Mouse (Mus musculus) urinary bladder, postnatal 4 days (tissue): Measurements from ENCODE around the gene 1700012A03Rik.

ENCODE experiments used
- DNase-seq, 2 experiments: peaks; one replicate each; pipeline ENCODE4 v3.0.0; 2021 to 2022; ENCODE audit warnings: low spot score in 2 of 2

1700012A03Rik gene

DNA sequence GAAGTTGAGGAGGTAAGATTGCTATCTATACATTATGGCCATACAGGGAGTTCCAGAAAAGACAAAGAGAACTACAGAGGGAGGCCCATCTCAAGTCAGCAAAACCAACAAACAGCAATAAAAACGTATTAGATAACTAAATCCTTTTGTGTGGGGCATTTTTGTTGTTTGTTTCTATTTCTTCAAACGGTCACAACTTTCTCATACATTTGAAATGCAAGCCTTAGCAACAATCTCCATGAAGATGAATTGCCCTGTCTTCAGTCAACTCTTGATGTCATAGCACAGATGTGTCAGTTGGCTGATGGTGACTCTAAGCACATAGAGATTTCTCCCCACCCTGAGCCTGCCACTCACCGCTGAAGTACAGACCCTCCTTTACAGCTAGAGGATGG lies at the start of gene 1700012A03Rik:
Gene 1700012A03Rik (plus strand): TSS at position 296 of the 395 bp plus-strand sequence.
- DNase-seq = no peak

DNA sequence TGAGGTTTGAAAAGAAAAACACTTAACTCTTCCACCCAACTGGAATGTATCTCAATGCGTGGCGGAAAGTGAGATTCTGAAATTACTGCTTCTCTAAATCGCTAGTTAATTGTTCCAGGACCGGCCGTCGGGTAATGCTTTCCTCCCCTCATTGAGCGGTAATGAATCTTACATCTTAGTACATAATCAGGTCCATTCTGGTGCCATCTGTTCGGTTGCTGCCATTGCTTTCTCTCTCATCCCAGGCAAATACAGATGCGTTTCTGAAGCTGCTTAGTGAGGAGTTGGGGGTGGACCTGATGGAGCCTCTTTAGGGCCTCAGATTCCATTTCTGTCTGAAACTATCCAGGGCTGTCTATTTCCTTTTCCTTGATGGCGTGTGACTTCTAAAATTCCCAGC lies 45.8 kb upstream of the 1700012A03Rik start:
- DNase-seq = no peak

DNA sequence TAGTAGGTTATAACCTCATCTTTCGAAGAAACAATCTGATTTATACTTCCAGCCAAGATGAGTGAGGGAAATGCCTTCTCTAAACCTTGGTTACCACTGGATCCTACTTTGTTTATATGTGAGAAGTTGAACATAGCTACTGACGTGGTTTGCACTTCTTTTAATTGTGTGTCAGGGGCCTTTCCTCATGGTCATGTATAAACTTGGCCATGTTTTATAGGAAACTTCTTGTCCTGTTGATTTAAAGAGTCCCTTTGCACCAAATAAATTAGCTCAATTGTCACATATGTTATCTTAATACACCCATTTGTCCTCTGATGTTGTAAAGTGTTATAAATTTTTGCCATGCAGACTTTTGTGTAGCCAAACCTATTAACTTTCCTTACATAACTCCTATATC lies 44.1 kb upstream of the 1700012A03Rik start:
- no peak for DNase-seq

DNA sequence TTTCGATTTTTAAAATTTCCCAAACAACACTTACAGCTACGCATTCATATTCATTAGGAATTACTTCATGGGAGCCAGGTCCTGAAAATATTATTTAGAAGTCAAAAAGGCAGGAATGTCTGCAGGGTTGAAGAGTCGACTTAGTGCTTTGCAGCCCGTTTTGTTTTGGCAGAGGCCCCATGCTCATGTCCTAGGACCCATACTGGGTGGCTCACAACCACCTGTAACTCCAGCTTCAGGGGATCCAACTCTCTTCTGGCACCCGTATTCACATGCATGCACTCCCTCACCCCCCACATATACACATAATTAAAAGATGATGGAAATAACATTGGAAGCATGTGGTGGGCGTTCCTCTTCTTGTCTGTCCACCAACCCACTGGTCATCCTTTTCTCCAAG lies 43.7 kb upstream of the 1700012A03Rik start:
- DNase-seq = no peak

DNA sequence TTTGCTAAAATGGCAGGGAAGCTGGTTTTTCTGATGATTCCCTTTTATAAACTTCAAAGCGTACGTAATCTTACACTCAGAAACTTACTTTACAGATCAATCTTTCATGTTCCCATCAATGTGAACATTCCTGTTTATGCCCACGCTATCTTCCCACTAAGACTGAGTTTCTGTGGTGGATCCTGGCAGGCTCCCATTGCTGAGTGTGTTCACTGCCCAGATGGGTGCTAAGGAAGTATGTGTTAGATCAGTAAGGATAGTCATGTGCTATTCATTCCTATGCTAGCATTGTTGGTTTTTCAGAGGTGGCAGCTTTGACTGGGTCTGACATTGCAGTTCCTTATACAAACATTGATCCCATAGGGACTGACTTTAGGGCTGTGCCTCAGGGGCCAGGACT lies 42.7 kb upstream of the 1700012A03Rik start:
- DNase-seq = no peak

DNA sequence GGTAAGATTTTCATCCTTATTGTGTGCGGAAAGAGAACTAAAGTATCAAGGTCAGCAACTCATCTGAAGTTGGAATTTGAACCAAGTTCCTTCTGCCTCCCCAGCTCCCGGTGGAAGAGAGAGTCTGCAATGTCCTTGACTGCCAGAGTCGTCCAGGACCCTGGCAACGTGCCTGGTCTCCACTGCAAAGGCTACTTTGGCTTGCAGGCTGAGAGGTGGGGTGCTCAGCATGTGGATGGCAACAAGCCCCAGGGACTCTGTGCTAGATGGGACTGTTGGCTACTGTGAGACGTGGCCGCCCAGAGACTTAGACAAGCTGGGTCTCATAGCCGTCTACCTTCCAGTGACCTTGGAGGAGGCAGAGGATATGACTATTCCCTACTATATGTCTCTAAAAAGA lies 33.2 kb upstream of the 1700012A03Rik start:
- peak in 1 of 2 experiments; percentile 31 for DNase-seq

DNA sequence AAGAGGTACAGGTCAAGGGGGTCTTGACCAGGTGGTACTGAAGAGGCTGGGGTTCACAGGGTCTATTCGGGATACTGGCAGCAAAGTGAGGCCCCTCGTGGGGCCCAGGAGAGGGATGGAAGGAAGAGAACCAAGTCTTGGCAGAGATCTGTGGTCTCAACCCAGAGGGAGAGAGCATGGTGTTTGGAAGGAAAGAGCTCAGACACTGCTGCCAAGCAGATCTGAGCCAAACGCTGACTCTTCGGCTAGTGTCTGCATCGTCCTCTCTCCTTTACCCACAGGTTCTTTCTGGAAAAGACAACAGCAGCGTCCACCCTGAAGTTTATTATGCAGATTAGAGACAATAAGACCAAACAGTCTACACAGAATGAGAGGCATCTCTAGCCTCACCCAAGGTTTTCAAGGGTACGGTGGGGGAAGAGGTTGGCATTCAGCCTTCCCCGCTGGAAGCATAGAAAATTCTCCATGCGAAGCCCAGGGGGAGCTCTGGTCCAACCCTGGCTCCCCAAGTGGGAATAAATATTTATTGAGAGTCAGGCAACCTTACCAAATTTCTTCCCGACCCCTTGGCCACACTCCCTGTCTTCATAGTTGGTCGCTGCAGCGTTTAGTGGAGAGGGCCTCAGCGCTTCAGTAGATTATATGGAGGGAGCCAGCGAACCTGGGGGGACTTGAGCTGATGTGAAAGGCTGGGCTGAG lies 32.5 kb upstream of the 1700012A03Rik start:
- peak in 1 of 2 experiments; percentile 19 for DNase-seq

DNA sequence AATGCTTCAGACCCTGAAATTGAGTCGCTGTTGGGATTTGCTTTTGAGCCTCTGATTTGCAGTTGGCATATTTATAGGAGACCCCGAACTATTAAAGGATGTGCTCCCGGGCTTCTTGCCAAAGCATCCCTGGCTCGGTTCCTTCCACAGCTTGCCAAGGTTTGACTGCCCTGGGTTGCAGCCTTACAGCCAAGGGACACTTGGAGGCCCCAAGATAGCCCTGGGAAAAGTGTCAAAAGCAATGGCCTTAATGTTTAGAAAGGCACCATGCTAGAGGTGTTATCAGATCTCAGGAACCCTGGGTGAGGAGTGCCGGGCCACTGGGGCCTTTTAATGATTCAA lies 32.0 kb upstream of the 1700012A03Rik start:
- peak; percentile 54 to 65 for DNase-seq

DNA sequence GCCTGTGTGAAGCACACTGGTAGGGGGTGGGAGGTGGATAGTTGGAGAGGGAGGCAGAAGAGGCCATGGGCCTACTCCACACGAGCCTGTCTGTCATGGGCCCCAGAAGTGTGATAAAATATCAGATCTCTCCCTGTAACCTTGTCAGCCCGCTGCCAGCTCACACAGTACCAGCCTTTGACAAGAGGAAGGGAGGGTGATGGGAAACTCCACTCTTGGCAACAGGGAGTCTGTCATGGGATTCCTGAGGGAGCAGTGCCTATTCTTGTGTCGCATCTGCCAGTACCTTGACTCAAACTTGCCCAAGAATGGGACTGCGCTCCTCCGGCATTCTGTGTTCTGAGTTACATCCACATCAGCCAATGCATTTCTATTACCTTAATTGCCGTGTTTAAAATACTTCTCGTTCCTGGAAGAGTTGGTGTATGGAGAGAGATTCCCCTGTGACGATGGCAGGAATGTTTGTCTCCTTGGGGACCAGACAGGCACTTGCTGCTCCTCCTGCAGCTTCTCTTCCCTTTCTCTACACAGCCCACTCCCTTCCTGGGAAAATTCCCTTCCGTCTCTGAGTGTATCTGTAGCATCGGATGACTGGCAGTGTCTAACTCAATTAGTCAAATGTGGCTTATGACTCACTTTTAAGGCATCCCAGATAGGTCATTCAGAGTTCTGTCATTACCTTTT lies 28.1 kb upstream of the 1700012A03Rik start:
- DNase-seq = no peak

DNA sequence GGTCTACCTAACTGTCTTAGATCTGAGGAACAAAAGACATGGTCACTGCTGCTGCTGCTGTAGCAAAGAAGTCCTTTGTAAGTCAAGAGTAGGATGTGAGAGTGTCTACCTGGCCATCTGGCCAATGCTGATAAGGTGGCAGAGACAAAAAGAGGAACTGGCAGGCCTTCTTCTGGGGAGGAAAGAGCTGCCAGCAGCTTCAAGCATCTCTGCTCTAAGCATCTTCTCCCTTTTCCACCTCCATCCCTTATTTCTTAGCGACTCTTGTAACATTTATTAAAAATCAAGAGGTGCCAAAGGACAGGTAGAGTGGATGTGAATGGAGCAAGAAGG lies 27.5 kb upstream of the 1700012A03Rik start:
- DNase-seq = no peak

DNA sequence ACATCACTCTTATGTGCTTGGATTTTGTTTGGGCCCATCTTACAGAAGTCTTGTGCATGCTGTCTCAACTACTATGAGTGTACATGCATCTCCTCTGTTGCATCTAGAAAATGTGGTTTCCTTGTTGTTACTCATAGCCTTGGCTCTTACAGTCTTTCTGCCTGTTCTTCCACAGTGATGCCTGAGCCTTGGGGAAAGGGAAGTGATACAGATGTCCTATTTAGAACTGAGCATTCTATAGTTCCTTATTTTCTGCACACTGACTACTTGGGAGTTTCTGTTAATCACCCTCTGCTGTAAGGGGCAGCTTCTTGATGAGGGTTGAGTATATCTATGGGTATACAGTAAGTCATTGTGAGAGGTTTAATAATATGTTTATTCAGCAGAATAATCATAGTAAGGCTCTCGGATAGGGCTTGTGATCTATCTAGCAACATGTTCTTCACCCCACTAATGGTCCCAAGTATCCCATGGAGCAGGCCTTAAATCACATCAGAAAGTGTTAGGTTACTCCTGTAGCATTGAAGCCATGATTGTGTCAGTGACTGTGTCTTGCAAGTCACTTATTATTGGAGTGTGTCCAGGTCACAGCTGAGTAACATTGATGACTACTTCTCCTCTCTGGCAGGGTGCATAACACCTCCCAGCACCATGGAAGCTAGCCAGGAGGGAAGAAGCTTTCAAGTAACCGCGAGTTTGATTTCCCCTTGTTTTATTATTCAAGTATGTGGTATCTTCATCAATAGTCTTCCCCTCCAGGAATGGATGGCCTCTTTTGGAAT lies 21.6 kb upstream of the 1700012A03Rik start:
- DNase-seq = no peak

DNA sequence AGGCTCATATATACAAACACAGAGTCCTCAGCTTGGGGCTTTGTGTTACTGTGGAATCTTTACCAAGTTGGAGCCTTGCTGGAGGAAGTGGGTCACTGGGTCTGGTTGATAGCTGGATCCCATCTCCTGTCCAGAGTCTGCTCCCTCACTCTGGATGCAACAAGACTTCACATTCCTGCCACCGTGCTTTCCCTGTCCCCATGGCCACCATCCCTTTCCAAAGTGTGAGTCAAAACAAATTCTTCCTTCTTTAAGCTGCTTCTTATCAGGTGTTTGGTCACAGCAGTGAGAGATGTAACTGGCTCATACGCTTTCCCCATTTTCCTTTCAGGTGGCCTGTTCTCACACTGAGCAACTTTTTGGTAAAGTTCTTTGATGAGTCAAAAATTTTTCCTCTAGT lies 15.8 kb upstream of the 1700012A03Rik start:
- no peak for DNase-seq

DNA sequence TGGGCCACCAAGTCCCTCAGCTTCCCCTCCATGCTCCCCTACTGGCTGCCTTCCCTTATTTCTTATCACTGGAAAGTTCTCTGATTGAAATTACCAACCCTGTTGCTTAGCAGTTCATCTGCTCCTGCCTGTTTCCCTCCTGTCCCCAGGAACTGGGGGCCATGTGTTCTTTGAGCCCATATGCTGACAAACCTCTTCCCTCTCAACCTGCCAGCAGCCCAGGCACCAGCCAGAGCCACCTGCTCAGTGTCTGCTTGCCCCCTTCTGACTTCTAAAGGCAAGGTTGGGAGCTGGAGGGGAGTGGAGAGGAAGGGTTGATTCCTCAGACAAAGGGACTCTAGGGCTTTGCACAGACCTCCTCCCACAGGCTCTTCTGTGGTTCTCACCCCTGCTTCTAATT lies 4.7 kb upstream of the 1700012A03Rik start:
- DNase-seq = no peak

DNA sequence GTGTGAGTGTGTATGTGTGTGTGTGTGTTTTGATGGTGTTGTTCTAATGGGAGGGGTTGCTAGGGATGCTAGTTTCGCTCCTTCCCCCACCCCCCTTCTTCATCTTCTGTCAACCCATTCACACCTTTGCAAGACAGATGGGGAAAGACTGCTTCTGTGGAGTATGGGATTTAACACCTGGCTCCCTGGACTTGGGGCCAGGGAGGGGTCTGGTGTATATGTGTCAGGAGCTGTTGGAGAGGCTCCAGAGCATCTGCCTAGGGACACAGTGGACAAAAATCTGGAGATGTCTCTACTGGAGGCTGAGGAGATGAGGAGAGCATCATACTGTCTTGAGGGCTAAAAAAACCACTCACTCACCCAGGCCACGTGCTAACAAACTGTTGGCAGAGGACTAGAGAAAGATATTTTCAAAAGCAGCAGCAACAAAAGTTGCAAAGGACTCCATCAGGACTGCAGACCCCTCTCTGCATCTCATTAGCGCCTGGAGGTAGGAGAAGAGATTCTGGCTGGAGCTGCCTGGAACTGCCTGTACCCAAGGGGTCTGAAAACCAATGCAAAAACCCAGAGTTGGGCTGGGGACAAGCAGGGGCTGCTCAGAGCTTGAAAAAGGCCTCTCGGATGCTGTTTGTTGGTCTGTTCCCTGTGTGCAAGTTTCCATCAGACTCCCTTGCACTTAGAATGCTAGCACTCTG lies 643 bp upstream of the 1700012A03Rik start:
- DNase-seq = no peak

DNA sequence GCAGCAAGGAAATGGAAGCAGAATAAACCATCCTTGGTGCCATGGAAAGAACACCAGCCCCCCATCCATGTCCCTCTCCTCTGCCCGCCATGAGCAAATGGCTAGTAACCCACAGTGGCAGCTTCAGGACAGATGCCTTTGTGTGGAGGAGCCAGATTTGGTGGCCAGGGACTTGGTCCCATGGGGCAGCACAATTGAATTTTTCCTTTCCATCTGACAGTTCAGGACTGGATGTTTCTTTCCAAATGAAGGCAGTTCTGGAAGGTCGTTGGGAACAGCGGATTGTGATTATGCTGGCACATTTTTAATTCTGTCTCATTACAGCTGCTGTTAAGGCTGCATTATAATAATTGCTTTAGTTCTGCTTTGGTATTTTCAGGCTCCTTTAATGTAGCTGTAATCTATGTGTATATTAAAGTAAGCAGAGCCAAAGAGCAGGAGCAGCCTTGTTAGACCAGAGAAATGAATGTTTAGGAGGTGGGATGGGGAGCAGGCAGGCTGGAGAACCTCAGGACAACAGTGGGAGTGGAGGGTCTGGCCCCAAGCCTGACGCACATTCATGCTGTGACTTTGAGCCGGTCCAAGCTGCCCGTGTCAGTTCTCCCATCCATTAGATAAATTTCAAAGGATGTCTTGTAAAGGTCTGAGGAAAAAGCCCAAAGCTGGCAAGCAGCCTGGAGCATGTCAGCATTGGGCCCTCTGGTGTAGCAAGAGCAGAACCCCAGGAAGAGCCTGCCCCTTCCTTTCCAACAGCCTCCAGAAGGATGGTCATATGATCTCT lies 2.3 kb downstream of the 1700012A03Rik start:
- DNase-seq = peak in 1 of 2 experiments; percentile 21

DNA sequence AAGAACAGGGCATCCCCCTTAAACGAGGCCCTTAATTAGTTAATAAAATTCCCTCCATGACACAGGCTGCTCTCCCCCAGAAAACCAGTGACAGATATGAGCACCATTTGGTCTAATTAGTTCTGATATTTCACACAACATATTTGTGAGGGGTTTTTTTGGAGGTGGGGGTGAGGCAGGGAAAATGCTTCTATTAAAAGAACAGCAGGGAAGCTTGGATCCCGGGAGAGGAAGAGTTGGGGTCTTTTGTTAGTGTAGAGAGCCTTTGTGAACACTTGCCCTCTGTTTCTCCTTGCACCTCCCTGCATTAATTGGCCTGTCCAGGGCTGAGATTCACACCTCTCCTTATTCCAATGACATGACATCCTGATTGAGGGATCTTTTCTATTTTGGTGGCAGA lies 6.5 kb downstream of the 1700012A03Rik start:
- DNase-seq = peak in 1 of 2 experiments; percentile 22

DNA sequence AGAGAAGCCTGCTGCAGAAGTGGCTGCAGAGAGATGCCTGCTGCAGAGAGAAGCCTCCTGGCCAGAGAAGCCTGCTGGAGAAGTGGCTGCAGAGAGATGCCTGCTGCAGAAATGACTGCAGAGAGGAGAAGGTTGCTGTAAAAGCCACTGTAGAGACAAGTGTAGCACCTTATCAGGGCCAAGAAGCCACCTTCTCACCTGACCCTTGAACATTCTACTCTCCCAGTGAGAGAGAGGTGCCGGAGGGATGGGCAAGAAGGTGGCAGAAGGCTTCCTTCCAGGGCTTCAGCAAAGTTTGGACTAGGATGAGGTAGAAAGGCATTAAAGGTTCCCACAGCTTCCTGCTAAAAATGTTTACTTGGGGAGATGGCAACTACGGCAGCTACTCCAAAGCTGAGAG lies 8.5 kb downstream of the 1700012A03Rik start:
- peak in 1 of 2 experiments; percentile 12 for DNase-seq

DNA sequence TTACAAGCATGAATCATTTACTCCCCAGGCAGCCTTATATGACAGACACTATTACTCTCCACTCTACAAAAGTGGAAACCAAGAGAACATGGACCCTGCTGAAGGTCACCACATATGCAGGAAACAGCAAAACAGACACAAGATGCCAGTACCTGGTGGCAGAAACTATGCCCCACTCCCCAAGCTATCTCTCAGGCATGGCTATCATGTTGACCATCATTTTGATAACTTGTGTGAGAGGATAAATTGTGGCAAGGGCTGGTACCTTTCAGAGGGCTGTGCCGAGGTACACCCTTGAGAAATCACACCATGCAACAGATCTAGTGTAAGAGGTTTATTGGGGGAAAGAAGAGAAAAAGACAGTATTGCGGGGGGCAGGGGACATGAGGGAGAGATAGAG lies 10.6 kb downstream of the 1700012A03Rik start:
- DNase-seq = no peak

DNA sequence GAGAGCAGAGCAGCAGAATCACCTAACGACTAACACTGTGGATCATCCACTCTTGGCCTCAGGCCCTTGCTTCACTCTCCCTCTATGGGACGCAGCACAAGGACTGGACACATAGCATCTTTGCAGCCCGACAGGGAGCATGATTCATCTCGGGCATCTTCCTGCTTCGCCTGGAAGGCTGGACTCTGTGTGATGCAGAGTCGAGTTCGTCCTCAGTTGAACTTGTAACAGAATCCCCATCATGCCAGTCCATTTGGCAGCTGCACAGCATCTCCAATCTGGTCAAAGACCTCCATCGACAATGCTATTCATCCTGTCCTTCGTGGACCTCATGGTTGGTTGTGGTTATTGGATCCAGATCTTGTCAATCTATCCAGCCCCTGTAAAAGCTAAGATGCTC lies 11.2 kb downstream of the 1700012A03Rik start:
- DNase-seq = no peak

DNA sequence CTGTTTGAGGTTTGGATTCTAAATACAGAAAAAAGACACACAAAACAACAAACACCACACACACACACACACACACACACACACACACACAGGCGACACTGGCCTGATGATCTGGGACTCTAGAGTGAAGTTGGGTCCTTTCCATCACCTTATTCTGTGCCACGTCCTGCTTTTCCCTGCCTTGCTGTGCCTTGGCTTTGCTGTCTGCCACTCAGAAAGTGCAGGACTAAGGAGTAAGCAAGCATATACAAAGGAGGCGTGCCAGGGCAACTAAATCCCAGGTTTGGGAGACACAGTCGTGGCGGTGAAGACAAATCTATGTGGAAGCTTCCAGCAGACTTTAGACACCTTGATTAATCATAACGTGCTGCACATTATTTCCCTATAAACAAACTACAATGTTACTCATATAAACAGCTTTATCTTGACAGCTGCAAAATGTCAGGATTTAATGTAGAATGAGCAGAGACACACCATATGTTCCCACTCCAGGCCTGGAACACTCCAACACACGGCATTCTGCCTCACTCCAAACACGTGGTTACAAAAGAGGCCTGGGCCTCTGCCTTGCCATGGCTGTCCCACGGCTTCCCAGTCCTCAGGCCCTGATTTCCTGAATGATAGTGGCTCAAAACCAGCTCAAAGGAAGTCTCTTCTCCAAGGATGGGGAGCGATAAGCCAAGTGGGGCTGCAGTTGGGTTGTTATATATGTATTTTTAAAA lies 15.9 kb downstream of the 1700012A03Rik start:
- no peak for DNase-seq

DNA sequence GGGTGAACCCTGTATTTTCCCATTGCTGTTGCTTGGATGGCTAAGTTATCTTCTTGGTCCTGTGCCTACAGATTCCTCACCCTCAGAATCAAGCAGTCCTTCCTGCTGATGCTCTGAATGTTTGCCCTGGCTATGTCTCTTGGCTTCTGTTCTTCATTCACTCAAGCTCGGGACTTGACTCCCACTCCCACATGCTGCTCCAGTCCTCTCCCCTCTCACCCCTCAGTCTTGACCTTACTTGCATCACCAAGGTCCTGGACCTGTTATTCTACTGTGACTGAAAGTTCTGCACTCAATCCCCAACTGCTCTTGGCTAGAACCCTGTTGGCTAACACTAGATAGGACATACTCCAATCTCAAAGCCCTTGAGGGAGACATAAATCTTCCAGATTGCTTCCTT lies 22.1 kb downstream of the 1700012A03Rik start:
- no peak for DNase-seq
